Mouse (Mus musculus) heart, postnatal 0 days (tissue): ENCODE results near the gene Slc9a9. TPM values are rescaled to one million over a fixed set of nuclear protein-coding genes. Genes with fewer than 3 reads are reported as not detected.

ENCODE experiments used
- ATAC-seq: fragments of 200-750 bp; cut with Nextera tagmentation; 2 replicates; pipeline ENCODE4 v1.8.0; 2017; ENCODE audit warnings: low read depth, moderate number of reproducible peaks, moderate library complexity; ENCODE audit not compliant: insufficient read depth
- DNase-seq: peaks from one replicate; pipeline ENCODE4 v3.0.0-alpha.2; 2016; ENCODE audit warnings: low spot score
- H3K27ac ChIP-seq: fragments of 300-500 bp; sonication (generic); 2 replicates; pipeline ENCODE4 v1.5.1; 2014; ENCODE audit warnings: low read depth, mild to moderate bottlenecking
- H3K27me3 ChIP-seq: fragments of 300-500 bp; sonication (generic); 2 replicates; pipeline ENCODE4 v1.6.1; 2014; ENCODE audit warnings: low read length, mixed read lengths; ENCODE audit not compliant: control insufficient read depth, insufficient read depth
- H3K36me3 ChIP-seq: fragments of 300-500 bp; sonication (generic); replicated peaks from 2 replicates; pipeline ENCODE4 v1.6.1; 2014; ENCODE audit warnings: low read length, mixed read lengths; ENCODE audit not compliant: control insufficient read depth, insufficient read depth
- H3K4me1 ChIP-seq: fragments of 300-500 bp; sonication (generic); 2 replicates; pipeline ENCODE4 v1.6.1; 2014; ENCODE audit warnings: antibody characterized with exemption; ENCODE audit not compliant: control insufficient read depth, insufficient read depth
- H3K4me2 ChIP-seq: fragments of 300-500 bp; sonication (generic); 2 replicates; pipeline ENCODE4 v1.6.1; 2014; ENCODE audit warnings: low read depth, mild to moderate bottlenecking, low read length, moderate library complexity
- H3K4me3 ChIP-seq: fragments of 300-500 bp; sonication (generic); 2 replicates; pipeline ENCODE4 v1.5.1; 2014; ENCODE audit warnings: low read depth, low read length
- H3K9ac ChIP-seq: fragments of 300-500 bp; sonication (generic); replicated peaks from 2 replicates; pipeline ENCODE4 v1.6.1; 2014; ENCODE audit warnings: low read depth, low read length, mixed read lengths
- H3K9me3 ChIP-seq: fragments of 300-500 bp; sonication (generic); replicated peaks from 2 replicates; pipeline ENCODE4 v1.6.1; 2016; ENCODE audit warnings: low read length; ENCODE audit not compliant: control insufficient read depth
- CTCF ChIP-seq: IDR thresholded peaks from 2 replicates; pipeline ENCODE4 v1.5.1; 2016; ENCODE audit warnings: antibody characterized with exemption, control low read depth, low read depth
- EP300 ChIP-seq: IDR thresholded peaks from 2 replicates; pipeline ENCODE4 v1.6.1; 2016; ENCODE audit warnings: antibody characterized with exemption, low read depth
- WGBS: fragments of 180-500 bp; shearing (Covaris S2); extraction: QIAGEN DNeasy Blood & Tissue Kit; methylation state at CpG from one replicate; pipeline ENCODE4 v1.1.7; 2014; 5-methylcytosine and 5-hydroxymethylcytosine counted together
- polyA plus RNA-seq: library from polyadenylated mRNA; unstranded; fragments of >200 nt; fragmentation: Nextera tagmentation; extraction: Ambion mirVana; gene quantifications from 2 replicates; pipeline ENCODE4 v1.2.1, GENCODE M21; 2015
- total RNA-seq: library from RNA; depleted of rRNA; stranded (reverse); fragments of >200 nt; gene quantifications from 2 replicates; pipeline ENCODE4 v1.2.3, GENCODE M21; 2014; ENCODE audit warnings: low replicate concordance

Slc9a9 gene
- total and polyA plus RNA-seq, 2 experiments from 2014 or later, result 1.9 to 7.1 TPM

- H3K4me2 ChIP-seq, result no peak overlapping the region
- DNase-seq, result no peak
- no peak overlapping the region for H3K9ac ChIP-seq
- H3K4me3 ChIP-seq, result no peak overlapping the region
- no peak overlapping the region for H3K27ac ChIP-seq
- no peak for ATAC-seq
- no peaks in the 10 kb centered on the region for H3K9me3 ChIP-seq
- no peaks in the 10 kb centered on the region for H3K4me1 ChIP-seq
- TF ChIP-seq EP300, result no peak
- WGBS, result 57% methylated on average over 1 of the region's 1 CpGs
- H3K27me3 ChIP-seq, result no peaks in the 10 kb centered on the region
- H3K36me3 ChIP-seq, result no peaks in the 10 kb centered on the region
Measured at GRCm38 (mm10) chr9:95167806-95168205, 498.1 kb downstream of the Slc9a9 start.

DNA sequence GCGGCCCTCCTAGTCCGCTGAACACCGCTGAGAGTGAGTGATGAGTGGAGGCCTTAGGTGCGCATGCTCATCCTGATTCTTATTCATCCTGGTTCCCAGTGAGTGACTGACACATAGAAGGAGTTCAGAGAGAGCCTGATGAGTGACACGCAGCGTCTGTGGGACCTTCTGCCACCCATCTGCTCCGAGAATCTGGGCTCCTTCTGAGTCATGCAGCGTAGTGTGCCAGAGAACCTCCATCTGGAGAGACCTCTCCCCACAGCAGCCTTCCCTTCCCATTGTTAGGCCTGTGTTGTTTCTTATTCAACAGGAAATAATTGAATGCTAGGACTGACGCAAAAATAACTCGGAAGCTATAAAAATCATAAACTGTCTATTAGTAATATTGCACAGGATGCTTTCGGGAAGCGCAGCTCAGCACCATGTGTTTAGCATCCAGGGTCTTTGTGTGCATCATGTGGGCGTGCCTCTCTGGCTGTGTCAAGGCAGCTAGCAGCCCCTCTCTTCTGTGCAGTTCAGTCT, 498.8 kb downstream of the Slc9a9 start:
- TF ChIP-seq CTCF (no peak), EP300 (no peak)
- Histone ChIP-seq H3K27me3 (no peaks in the 10 kb centered on the region), H3K27ac (no peak overlapping the region), H3K9ac (no peak overlapping the region), H3K4me2 (no peak overlapping the region), H3K36me3 (no peaks in the 10 kb centered on the region), H3K9me3 (no peaks in the 10 kb centered on the region), H3K4me1 (no peaks in the 10 kb centered on the region), H3K4me3 (no peak overlapping the region)
- DNase-seq (no peak), ATAC-seq (no peak)
- WGBS, result 64% methylated on average over 13 of the region's 13 CpGs

DNA sequence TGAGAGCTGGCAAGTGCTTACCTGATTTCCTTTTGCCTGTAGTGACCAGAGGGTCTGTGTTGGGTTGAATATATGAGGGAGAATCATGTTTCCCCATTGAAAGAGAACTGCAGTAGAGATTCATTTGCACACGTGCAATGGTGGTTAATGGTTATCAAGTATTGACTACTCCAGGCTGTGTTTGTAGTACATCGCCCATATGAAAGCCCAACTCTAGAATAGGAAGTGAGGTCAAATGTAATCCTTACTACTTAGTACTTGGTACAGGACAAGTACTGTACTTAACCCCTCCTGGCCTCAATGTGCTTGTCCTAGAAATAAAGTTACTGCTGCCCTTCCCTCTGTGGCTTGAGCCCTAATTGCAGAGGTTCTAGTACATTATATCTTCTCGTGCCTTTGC, 508.5 kb downstream of the Slc9a9 start:
- no peak for ATAC-seq
- Histone ChIP-seq H3K4me2 (no peak overlapping the region), H3K4me1 (no peaks in the 10 kb centered on the region), H3K27me3 (no peaks in the 10 kb centered on the region), H3K4me3 (no peak overlapping the region), H3K9me3 (no peaks in the 10 kb centered on the region), H3K9ac (no peak overlapping the region), H3K27ac (no peak overlapping the region), H3K36me3 (no peaks in the 10 kb centered on the region)
- WGBS, result 82% methylated on average over 3 of the region's 3 CpGs
- no peak for DNase-seq
- TF ChIP-seq CTCF, result no peak
- TF ChIP-seq EP300, result no peak

- no peak for TF ChIP-seq EP300
- TF ChIP-seq CTCF, result no peak
- no peaks in the 10 kb centered on the region for H3K36me3 ChIP-seq
- ATAC-seq, result no peak
- H3K27me3 ChIP-seq, result no peaks in the 10 kb centered on the region
- no peak for DNase-seq
- H3K9ac ChIP-seq, result no peak overlapping the region
- H3K4me1 ChIP-seq, result no peaks in the 10 kb centered on the region
- H3K9me3 ChIP-seq, result no peaks in the 10 kb centered on the region
- H3K4me2 ChIP-seq, result no peak overlapping the region
- no peak overlapping the region for H3K4me3 ChIP-seq
- H3K27ac ChIP-seq, result no peak overlapping the region
- WGBS, result 76% methylated on average over 2 of the region's 2 CpGs
Measured at GRCm38 (mm10) chr9:95180005-95180404, 510.3 kb downstream of the Slc9a9 start.

- Histone ChIP-seq H3K9me3 (no peaks in the 10 kb centered on the region), H3K27ac (no peak overlapping the region)
Measured at GRCm38 (mm10) chr9:95180569-95180968, 510.9 kb downstream of the Slc9a9 start.

DNA sequence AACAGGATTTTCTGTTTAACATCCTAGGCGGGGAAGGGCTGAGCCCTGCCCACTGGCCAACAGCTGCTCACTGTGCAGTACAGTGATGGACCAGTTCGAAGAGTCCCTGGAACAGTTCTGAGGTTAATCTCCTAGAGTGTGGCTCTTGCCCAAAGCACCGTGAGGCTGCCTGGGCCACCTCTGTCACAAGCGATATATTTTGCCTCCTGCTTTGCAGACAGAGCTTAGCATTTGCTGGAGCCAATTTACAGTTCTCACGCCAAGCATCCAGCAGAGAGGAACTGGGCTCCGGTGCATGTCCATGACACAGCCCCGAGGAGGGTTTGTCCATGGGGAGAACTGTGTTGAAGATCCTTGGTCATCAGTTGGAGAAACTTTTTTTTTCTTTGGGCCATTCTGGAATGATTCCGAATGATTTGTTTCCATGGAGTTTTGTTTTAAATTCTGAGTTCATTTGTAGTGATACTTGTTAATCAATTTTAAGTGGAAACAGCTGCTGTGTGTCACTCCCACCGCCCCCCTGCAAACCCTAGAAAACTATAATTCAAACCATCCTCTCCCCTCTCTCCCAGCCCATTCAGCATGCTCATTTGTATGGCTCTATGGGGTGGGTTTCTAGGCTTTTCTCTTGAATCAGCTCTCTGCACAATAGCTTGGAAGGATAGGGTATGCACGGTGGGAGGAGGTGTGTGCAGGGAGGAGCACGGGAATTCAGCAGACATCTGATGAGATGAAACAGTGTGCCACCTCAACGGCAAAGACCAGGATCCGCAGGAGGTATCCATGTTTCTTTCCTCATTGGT, 511.7 kb downstream of the Slc9a9 start:
- Histone ChIP-seq H3K27me3 (no peaks in the 10 kb centered on the region), H3K4me1 (no peaks in the 10 kb centered on the region), H3K9me3 (no peaks in the 10 kb centered on the region), H3K36me3 (no peaks in the 10 kb centered on the region), H3K27ac (no peak overlapping the region), H3K4me2 (no peak overlapping the region), H3K4me3 (no peak overlapping the region), H3K9ac (no peak overlapping the region)
- ATAC-seq, result no peak
- no peak for DNase-seq
- no peak for TF ChIP-seq EP300
- WGBS, result 70% methylated on average over 13 of the region's 13 CpGs

More at GRCm38 (mm10) chr9:95180569-95180968, 510.9 kb downstream of the Slc9a9 start:
- no peak for TF ChIP-seq EP300
- TF ChIP-seq CTCF, result no peak
- DNase-seq (no peak), ATAC-seq (no peak)
- Histone ChIP-seq H3K27me3 (no peaks in the 10 kb centered on the region), H3K9ac (no peak overlapping the region), H3K4me1 (no peaks in the 10 kb centered on the region), H3K36me3 (no peaks in the 10 kb centered on the region), H3K4me3 (no peak overlapping the region), H3K4me2 (no peak overlapping the region)
- WGBS, result 74% methylated on average over 4 of the region's 4 CpGs
